Comparison of ENCODE assay signal across 27 mouse cellular contexts in genomic region chr17:49201495-49201894, GRCm38 (mm10).
DNase-seq lines count a peak whose midpoint lies in the region; ATAC-seq and TF ChIP-seq lines count a peak whose summit lies in the region.
"Had no signal": no experiment of that assay in that cellular context is flagged by ENCODE, and none has a peak within 500 bp of the region (broad histone marks: within the 10 kb centered on the region; RNA-seq: fewer than 3 reads in every experiment).

No protein-coding gene starts in this region.

- H3K9me3 ChIP-seq in hindbrain, embryonic 15.5 days: no peaks in the 10 kb centered on the region
- no peaks in the 10 kb centered on the region for H3K9me3 ChIP-seq in hindbrain, embryonic 11.5 days (ENCODE audit: control insufficient read depth, low read length)
- H3K9me3 ChIP-seq: stomach, embryonic 15.5 days had no signal

- DNase-seq in hindbrain, embryonic 11.5 days (ENCODE audit: low spot score): no peak
- peak; percentile 39 for DNase-seq in brain, embryonic 14.5 days (ENCODE audit: low read depth)
- peak; percentile 92 to 97 for DNase-seq in cerebellum, adult 2 months
- DNase-seq in cerebellum, postnatal 25 days: peak; percentile 94 to 95
- DNase-seq in kidney, adult 9 months: no peak
- no peak for DNase-seq in heart, postnatal 14 days
- DNase-seq: adrenal gland, postnatal 14 days; forebrain, postnatal 0 days; gastrocnemius, postnatal 25 days; heart, adult 18-20 months; kidney, adult 2 months; kidney, postnatal 14 days; layer of hippocampus, postnatal 36 days; lung, adult 18-20 months; lung, postnatal 10 days; thymus, postnatal 25 days had no signal

- no peak for TF ChIP-seq CTCF in brain, embryonic 14.5 days (IDR thresholded peaks at IDR 0.05; ENCODE audit: borderline replicate concordance, extremely low read depth, insufficient read depth, insufficient read length)
- no peak for TF ChIP-seq CTCF in cerebellum, adult 2 months (IDR thresholded peaks at IDR 0.05; ENCODE audit: borderline replicate concordance, insufficient read depth, low read depth, low read length)

- peaks cover 16% of the 10 kb centered on the region for H3K4me1 ChIP-seq in hindbrain, embryonic 15.5 days (replicated peaks)
- peaks cover 6% of the 10 kb centered on the region; the same call in 1 of the 2 replicates for H3K4me1 ChIP-seq in hindbrain, embryonic 11.5 days (replicated peaks; ENCODE audit: control insufficient read depth, insufficient read depth, low read length)
- peaks cover 4% of the 10 kb centered on the region for H3K4me1 ChIP-seq in cerebellum, adult 2 months (ENCODE audit: control insufficient read depth, insufficient read depth, low read length)
- H3K4me1 ChIP-seq: liver, embryonic 12.5 days; stomach, embryonic 15.5 days had no signal

- no peak overlapping the region for H3K27ac ChIP-seq in hindbrain, embryonic 15.5 days (replicated peaks)
- H3K27ac ChIP-seq in hindbrain, embryonic 11.5 days (ENCODE audit: low read depth, low read length): no peak overlapping the region
- H3K27ac ChIP-seq in cerebellum, adult 2 months (ENCODE audit: insufficient read depth, low read length): no peak overlapping the region
- H3K27ac ChIP-seq: forebrain, embryonic 10.5 days; heart, embryonic 13.5 days; layer of hippocampus, adult 2 months; limb, embryonic 13.5 days; liver, embryonic 12.5 days; midbrain, embryonic 12.5 days; neural tube, embryonic 12.5 days; stomach, embryonic 15.5 days had no signal

- ATAC-seq in hindbrain, embryonic 15.5 days (ENCODE audit: low FRiP score, low read depth): peak; percentile 74
- ATAC-seq in hindbrain, embryonic 11.5 days (ENCODE audit: low FRiP score): no peak
- no peak for ATAC-seq in megakaryocyte progenitor cell, adult 5-6 weeks (replicated peaks; ENCODE audit: poor library complexity)
- ATAC-seq: CD4-positive, CD25-positive, alpha-beta regulatory T cell, adult 4 months; forebrain, postnatal 0 days; liver, embryonic 12.5 days had no signal

- no peaks in the 10 kb centered on the region for H3K27me3 ChIP-seq in hindbrain, embryonic 15.5 days
- H3K27me3 ChIP-seq in hindbrain, embryonic 11.5 days (ENCODE audit: control insufficient read depth, insufficient read depth, low read length): no peaks in the 10 kb centered on the region
- H3K27me3 ChIP-seq in cerebellum, adult 2 months (ENCODE audit: control insufficient read depth, insufficient read depth, low read length): no peaks in the 10 kb centered on the region
- H3K27me3 ChIP-seq: limb, embryonic 13.5 days; liver, embryonic 12.5 days; neural tube, embryonic 12.5 days; stomach, embryonic 15.5 days had no signal

- intact Hi-C loops in heart, postnatal 14 days (cut with DNase I): no loop called here

- H3K36me3 ChIP-seq in hindbrain, embryonic 15.5 days: no peaks in the 10 kb centered on the region
- H3K36me3 ChIP-seq in hindbrain, embryonic 11.5 days (ENCODE audit: control insufficient read depth, insufficient read depth, low read length): no peaks in the 10 kb centered on the region
- H3K36me3 ChIP-seq: forebrain, embryonic 10.5 days; heart, embryonic 13.5 days; limb, embryonic 13.5 days; liver, embryonic 12.5 days; midbrain, embryonic 12.5 days; neural tube, embryonic 12.5 days; stomach, embryonic 15.5 days had no signal

- 65% methylated on average over 3 of the region's 3 CpGs for WGBS in hindbrain, embryonic 15.5 days
- WGBS in hindbrain, embryonic 11.5 days: 93% methylated on average over 3 of the region's 3 CpGs
- WGBS in cerebellum, adult 2 months: 11% methylated on average over 3 of the region's 3 CpGs

- H3K4me2 ChIP-seq in hindbrain, embryonic 15.5 days: no peak overlapping the region
- no peak overlapping the region for H3K4me2 ChIP-seq in hindbrain, embryonic 11.5 days (replicated peaks; ENCODE audit: low read depth, low read length)
- H3K4me2 ChIP-seq: heart, embryonic 13.5 days; limb, embryonic 13.5 days; liver, embryonic 12.5 days; midbrain, embryonic 12.5 days; neural tube, embryonic 12.5 days; stomach, embryonic 15.5 days had no signal

- H3K9ac ChIP-seq in hindbrain, embryonic 15.5 days: no peak overlapping the region
- no peak overlapping the region for H3K9ac ChIP-seq in hindbrain, embryonic 11.5 days (ENCODE audit: low read depth, low read length)
- H3K9ac ChIP-seq: forebrain, postnatal 0 days; heart, embryonic 13.5 days; limb, embryonic 13.5 days; liver, embryonic 12.5 days; midbrain, embryonic 12.5 days; neural tube, embryonic 12.5 days; stomach, embryonic 15.5 days had no signal

- TF ChIP-seq POLR2A in brain, embryonic 14.5 days (IDR thresholded peaks at IDR 0.05; ENCODE audit: borderline replicate concordance, extremely low read depth, insufficient read depth, insufficient read length, poor library complexity, severe bottlenecking): no peak
- TF ChIP-seq POLR2A in cerebellum, adult 2 months (IDR thresholded peaks at IDR 0.05; ENCODE audit: borderline replicate concordance, insufficient read depth, low read length): no peak

- no peak overlapping the region for H3K4me3 ChIP-seq in hindbrain, embryonic 15.5 days
- H3K4me3 ChIP-seq in hindbrain, embryonic 11.5 days (ENCODE audit: low read depth, low read length): no peak overlapping the region
- no peak overlapping the region for H3K4me3 ChIP-seq in cerebellum, adult 2 months (replicated peaks; ENCODE audit: insufficient read depth, low read depth, low read length)
- H3K4me3 ChIP-seq: forebrain, embryonic 10.5 days; heart, embryonic 13.5 days; layer of hippocampus, adult 2 months; limb, embryonic 13.5 days; liver, embryonic 12.5 days; midbrain, embryonic 12.5 days; neural tube, embryonic 12.5 days; stomach, embryonic 15.5 days had no signal

Comparison
In these comparisons a context has a peak if more than half of its experiments do, and no peak if none do; other contexts are left out.
1. DNase-seq: peak in brain, embryonic 14.5 days (single experiment), cerebellum, adult 2 months (2 of 2) and cerebellum, postnatal 25 days (2 of 2); none in hindbrain, embryonic 11.5 days (single experiment), kidney, adult 9 months (single experiment) and heart, postnatal 14 days (0 of 2).